Mouse (Mus musculus) B cell, adult 2 months (primary cell): Measurements from ENCODE around the gene Zc4h2.

Source experiments
- DNase-seq, 2 experiments: peaks; one replicate each; pipeline ENCODE4 v3.0.0; 2022

Gene Zc4h2

DNA sequence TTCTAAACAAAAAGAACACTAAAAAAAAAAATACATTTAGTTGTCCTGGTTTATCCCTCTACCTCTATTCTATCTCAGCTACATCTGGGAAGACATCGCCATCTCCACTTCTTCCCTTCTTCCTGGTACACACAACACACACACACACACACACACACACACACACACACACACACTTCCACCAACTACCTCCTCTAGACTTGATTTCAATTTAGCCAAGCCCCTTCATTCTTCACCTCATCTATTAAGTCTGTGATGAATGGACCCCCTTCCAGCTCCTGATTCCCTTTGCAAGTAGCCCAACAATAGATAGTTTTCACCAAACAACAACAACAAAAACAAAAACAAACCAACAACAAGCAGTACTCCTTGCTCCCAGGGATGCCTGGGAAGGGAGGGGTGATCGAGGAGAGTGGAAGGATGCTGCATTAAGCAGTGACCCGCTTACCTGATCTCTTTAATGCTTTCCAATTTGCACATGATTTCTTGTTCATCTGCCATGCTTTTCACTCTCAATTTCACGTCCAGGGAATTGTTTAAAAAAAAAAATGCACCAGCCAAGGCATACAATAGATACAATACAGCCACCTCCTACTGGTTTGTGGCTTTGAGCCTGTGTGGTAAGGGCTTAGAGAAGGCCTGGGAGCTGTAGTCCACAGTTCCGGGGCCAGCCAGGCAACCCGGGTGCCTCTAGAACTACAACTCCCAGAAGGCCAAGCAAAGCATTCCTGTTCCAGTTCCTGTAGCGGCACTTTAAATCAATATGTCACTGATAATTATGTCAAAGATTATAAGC is at the start of gene Zc4h2:
Zc4h2 (minus strand) TSS at position 706 of the 796 bp plus-strand sequence.
- DNase-seq, result peak; percentile 65 to 66

- DNase-seq, result peak in 1 of 2 experiments; percentile 26
Observed at GRCm38 (mm10) chrX:95687119-95687518, 28.8 kb upstream of the Zc4h2 start.

- no peak for DNase-seq
Observed at GRCm38 (mm10) chrX:95682206-95682605, 23.9 kb upstream of the Zc4h2 start.

DNA sequence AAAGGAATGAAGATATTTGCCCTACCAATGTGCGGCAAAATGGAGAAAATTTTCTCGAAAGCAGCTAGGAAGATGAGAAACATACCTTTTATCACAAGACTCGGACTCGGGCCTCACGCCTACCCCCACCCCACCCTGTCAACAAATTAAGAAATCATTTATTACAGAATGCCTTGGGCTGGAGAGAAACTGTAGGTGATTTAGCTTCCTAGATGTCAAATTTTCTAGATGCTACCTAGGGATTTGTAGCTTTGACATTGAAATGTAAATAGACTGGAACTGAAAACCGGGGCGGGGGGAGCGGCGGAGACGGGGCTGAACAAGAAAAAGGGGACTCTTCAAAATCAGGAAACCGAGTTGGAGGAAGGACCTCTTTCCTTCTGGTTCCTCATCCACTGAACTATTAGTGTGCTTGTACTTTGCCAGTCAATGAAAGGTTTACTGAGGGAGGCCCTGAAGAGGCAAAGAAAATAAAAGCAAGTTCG is 333 bp upstream of the Zc4h2 start:
- DNase-seq, result no peak

- DNase-seq, result no peak
Observed at GRCm38 (mm10) chrX:95600609-95601008, 57.7 kb downstream of the Zc4h2 start.
